Mouse (Mus musculus) stomach, embryonic 14.5 days (tissue): ENCODE data around the gene Frem2. TPM values are rescaled to one million over a fixed set of nuclear protein-coding genes. Genes with fewer than 3 reads are reported as not detected.

Experiments used
- ATAC-seq: fragments of 200-750 bp; cut with Nextera tagmentation; 2 replicates; pipeline ENCODE4 v1.8.0; 2017; ENCODE audit warnings: low read depth, moderate TSS enrichment; ENCODE audit not compliant: insufficient number of reproducible peaks, insufficient read depth, low FRiP score
- H3K27ac ChIP-seq: fragments of 300-500 bp; sonication (generic); 2 replicates; pipeline ENCODE4 v1.5.1; 2014; ENCODE audit warnings: mild to moderate bottlenecking, low read length, moderate library complexity, mixed read lengths
- H3K27me3 ChIP-seq: fragments of 300-500 bp; sonication (generic); 2 replicates; pipeline ENCODE4 v1.6.1; 2014; ENCODE audit warnings: low read length, control low read depth, mixed read lengths; ENCODE audit not compliant: control insufficient read depth, insufficient read depth
- H3K36me3 ChIP-seq: fragments of 300-500 bp; sonication (generic); 2 replicates; pipeline ENCODE4 v1.6.1; 2014; ENCODE audit warnings: mild to moderate bottlenecking, control low read depth, low read length, moderate library complexity, mixed read lengths; ENCODE audit not compliant: control insufficient read depth, insufficient read depth
- H3K4me1 ChIP-seq: fragments of 300-500 bp; sonication (generic); 2 replicates; pipeline ENCODE4 v1.6.1; 2014; ENCODE audit warnings: low read length, control low read depth, mixed read lengths; ENCODE audit not compliant: control insufficient read depth, insufficient read depth
- H3K4me2 ChIP-seq: fragments of 300-500 bp; sonication (generic); replicated peaks from 2 replicates; pipeline ENCODE4 v1.6.1; 2014; ENCODE audit warnings: low read depth, low read length, control low read depth
- H3K4me3 ChIP-seq: fragments of 300-500 bp; sonication (generic); 2 replicates; pipeline ENCODE4 v1.5.1; 2014; ENCODE audit warnings: low read depth, low read length, control low read depth
- H3K9ac ChIP-seq: fragments of 300-500 bp; sonication (generic); replicated peaks from 2 replicates; pipeline ENCODE4 v1.6.1; 2014; ENCODE audit warnings: low read depth, mild to moderate bottlenecking, control low read depth, low read length, moderate library complexity, mixed read lengths
- H3K9me3 ChIP-seq: fragments of 300-500 bp; sonication (generic); 2 replicates; pipeline ENCODE4 v1.6.1; 2016; ENCODE audit warnings: low read depth, low read length, control low read depth; ENCODE audit not compliant: control insufficient read depth
- WGBS: fragments of 180-500 bp; shearing (Covaris S2); extraction: QIAGEN DNeasy Blood & Tissue Kit; methylation state at CpG from one replicate; pipeline ENCODE4 v1.1.7; 2014; 5-methylcytosine and 5-hydroxymethylcytosine counted together
- polyA plus RNA-seq: library from polyadenylated mRNA; unstranded; fragments of >200 nt; fragmentation: Nextera tagmentation; extraction: Ambion mirVana; gene quantifications from 2 replicates; pipeline ENCODE4 v1.2.1, GENCODE M21; 2014

Gene Frem2
- polyA plus RNA-seq, 1 experiment from 2014 or later = 24.8 TPM

GRCm38 (mm10) chr3:53580596-53581254 lies 76.4 kb downstream of the Frem2 start:
- Histone ChIP-seq H3K36me3 (no peaks in the 10 kb centered on the region), H3K27me3 (no peaks in the 10 kb centered on the region), H3K27ac (peak overlapping the region; percentile 61), H3K9me3 (no peaks in the 10 kb centered on the region), H3K4me2 (no peak overlapping the region), H3K4me1 (peaks cover 9% of the 10 kb centered on the region; the same call in 1 of the 2 replicates), H3K4me3 (no peak overlapping the region), H3K9ac (no peak overlapping the region)
- ATAC-seq = no peak; the same call in 1 of the 2 replicates
- 45% methylated on average over 5 of the region's 5 CpGs for WGBS

GRCm38 (mm10) chr3:53579121-53579704 lies 77.9 kb downstream of the Frem2 start:
- Histone ChIP-seq H3K4me2 (no peak overlapping the region), H3K4me1 (peaks cover 9% of the 10 kb centered on the region; the same call in 1 of the 2 replicates), H3K36me3 (no peaks in the 10 kb centered on the region), H3K27ac (peak overlapping the region; percentile 61), H3K27me3 (no peaks in the 10 kb centered on the region), H3K9ac (no peak overlapping the region), H3K4me3 (no peak overlapping the region), H3K9me3 (no peaks in the 10 kb centered on the region)
- ATAC-seq = peak; percentile 88
- 72% methylated on average over 10 of the region's 10 CpGs for whole genome bisulfite sequencing

GRCm38 (mm10) chr3:53576320-53577116 lies 80.6 kb downstream of the Frem2 start:
- H3K4me3 ChIP-seq = no peak overlapping the region
- no peak overlapping the region for H3K9ac ChIP-seq
- no peak overlapping the region for H3K27ac ChIP-seq
- H3K27me3 ChIP-seq = no peaks in the 10 kb centered on the region
- WGBS = 39% methylated on average over 7 of the region's 7 CpGs
- no peaks in the 10 kb centered on the region for H3K9me3 ChIP-seq
- no peak for ATAC-seq
- H3K4me2 ChIP-seq = no peak overlapping the region
- peaks cover 4% of the 10 kb centered on the region; the same call in 1 of the 2 replicates for H3K4me1 ChIP-seq
- H3K36me3 ChIP-seq = no peaks in the 10 kb centered on the region

GRCm38 (mm10) chr3:53574123-53574522 lies 83.0 kb downstream of the Frem2 start:
- H3K4me1 ChIP-seq = no peaks in the 10 kb centered on the region
- no peak overlapping the region for H3K9ac ChIP-seq
- no peak overlapping the region for H3K4me2 ChIP-seq
- no peaks in the 10 kb centered on the region for H3K36me3 ChIP-seq
- 62% methylated on average over 9 of the region's 9 CpGs for WGBS
- H3K27me3 ChIP-seq = no peaks in the 10 kb centered on the region
- H3K4me3 ChIP-seq = no peak overlapping the region
- ATAC-seq = no peak
- H3K27ac ChIP-seq = no peak overlapping the region
- no peaks in the 10 kb centered on the region for H3K9me3 ChIP-seq

GRCm38 (mm10) chr3:53571663-53572062 lies 85.5 kb downstream of the Frem2 start:
- H3K4me2 ChIP-seq = no peak overlapping the region
- no peak overlapping the region for H3K9ac ChIP-seq
- WGBS = 67% methylated on average over 6 of the region's 6 CpGs
- no peak for ATAC-seq
- H3K4me3 ChIP-seq = no peak overlapping the region
- H3K27ac ChIP-seq = no peak overlapping the region
- no peaks in the 10 kb centered on the region for H3K27me3 ChIP-seq
- H3K9me3 ChIP-seq = no peaks in the 10 kb centered on the region
- H3K4me1 ChIP-seq = 0 out of 2 replicates have a peak, but pooled peaks cover 3% of the 10 kb centered on the region
- no peaks in the 10 kb centered on the region for H3K36me3 ChIP-seq

GRCm38 (mm10) chr3:53564521-53564920 lies 92.6 kb downstream of the Frem2 start:
- no peak overlapping the region for H3K9ac ChIP-seq
- 14% methylated on average over 7 of the region's 7 CpGs for WGBS
- H3K4me3 ChIP-seq = no peak overlapping the region
- H3K4me2 ChIP-seq = no peak overlapping the region
- peak overlapping the region; percentile 70 for H3K27ac ChIP-seq
- H3K9me3 ChIP-seq = no peaks in the 10 kb centered on the region
- peaks cover 37% of the 10 kb centered on the region for H3K4me1 ChIP-seq
- peak; percentile 70; the same call in 1 of the 2 replicates for ATAC-seq
- H3K27me3 ChIP-seq = no peaks in the 10 kb centered on the region
- no peaks in the 10 kb centered on the region for H3K36me3 ChIP-seq

GRCm38 (mm10) chr3:53563746-53564145 lies 93.4 kb downstream of the Frem2 start:
- WGBS = 18% methylated on average over 7 of the region's 7 CpGs
- H3K4me1 ChIP-seq = peaks cover 43% of the 10 kb centered on the region
- no peaks in the 10 kb centered on the region for H3K9me3 ChIP-seq
- no peak overlapping the region for H3K4me3 ChIP-seq
- no peak overlapping the region for H3K4me2 ChIP-seq
- H3K9ac ChIP-seq = no peak overlapping the region
- H3K36me3 ChIP-seq = no peaks in the 10 kb centered on the region
- H3K27me3 ChIP-seq = no peaks in the 10 kb centered on the region
- H3K27ac ChIP-seq = peak overlapping the region; percentile 70
- ATAC-seq = no peak

- Histone ChIP-seq H3K9me3 (no peaks in the 10 kb centered on the region), H3K27me3 (no peaks in the 10 kb centered on the region), H3K4me2 (no peak overlapping the region), H3K9ac (no peak overlapping the region), H3K36me3 (no peaks in the 10 kb centered on the region), H3K4me3 (no peak overlapping the region), H3K4me1 (peaks cover 59% of the 10 kb centered on the region), H3K27ac (peak overlapping the region; percentile 52; the same call in 1 of the 2 replicates)
- ATAC-seq = no peak
- 59% methylated on average over 7 of the region's 7 CpGs for WGBS
Measured at GRCm38 (mm10) chr3:53561813-53562212, 95.3 kb downstream of the Frem2 start.
